Mouse (Mus musculus) heart, adult 18-20 months (tissue): ENCODE data around the gene Snd1. TPM values are rescaled to one million over a fixed set of nuclear protein-coding genes. Genes with fewer than 3 reads are reported as not detected.

Source experiments
- DNase-seq, 2 experiments: peaks; one replicate each; pipeline ENCODE4 v3.0.0; 2021 to 2022; ENCODE audit warnings: mixed read lengths in 1 of 2
- total RNA-seq, 2 experiments: library from RNA; stranded (reverse); gene quantifications; 2 replicates each; pipeline ENCODE4 v1.2.3; 2021

Snd1 gene
- total RNA-seq, 2 experiments from 2014 or later = 68.7 to 73.5 TPM

DNA sequence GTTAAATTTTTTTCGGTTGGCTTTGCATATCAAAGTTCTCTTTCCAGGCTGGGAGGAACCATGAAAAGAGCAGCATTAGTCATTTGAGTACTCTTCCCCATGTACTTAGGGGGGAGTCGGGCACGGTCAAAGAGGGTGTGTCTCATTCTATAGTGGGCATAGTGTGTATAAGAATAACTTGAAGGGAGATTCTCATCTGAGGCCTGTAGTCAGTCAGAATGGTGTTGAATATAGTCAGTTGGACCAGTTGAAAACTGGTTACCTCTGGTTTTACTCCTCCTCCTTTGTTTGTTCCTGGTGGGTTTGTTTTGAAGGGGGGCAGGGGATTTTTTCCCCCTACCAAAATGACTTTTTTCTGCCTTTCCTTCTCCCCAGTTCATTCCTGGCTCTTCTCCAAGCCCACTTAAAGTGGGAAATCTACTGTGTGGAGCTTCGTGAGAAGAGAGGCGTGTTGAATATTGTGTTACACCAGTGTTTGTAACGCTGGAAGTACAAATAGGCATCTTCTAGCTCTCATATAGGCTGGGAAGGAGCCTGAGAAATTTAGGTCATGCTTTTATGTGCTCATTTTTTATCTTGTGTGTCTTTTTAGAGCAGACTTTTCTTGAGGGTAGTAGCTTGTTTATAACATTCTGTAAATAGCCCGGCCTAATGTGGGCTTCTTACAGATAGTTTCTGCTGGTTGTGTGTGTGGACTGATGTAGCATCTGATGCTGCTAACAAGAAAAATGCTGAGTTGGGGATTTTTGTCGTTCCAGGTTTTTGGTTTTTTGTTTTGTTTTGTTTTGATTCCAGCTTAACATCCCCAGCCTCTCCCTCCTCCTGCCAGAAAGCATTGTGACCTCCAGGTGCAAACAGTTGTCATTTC, 231.4 kb downstream of the Snd1 start:
- no peak for DNase-seq

- peak; percentile 30 to 33 for DNase-seq
Observed at GRCm38 (mm10) chr6:28706976-28707592, 232.1 kb downstream of the Snd1 start.

DNA sequence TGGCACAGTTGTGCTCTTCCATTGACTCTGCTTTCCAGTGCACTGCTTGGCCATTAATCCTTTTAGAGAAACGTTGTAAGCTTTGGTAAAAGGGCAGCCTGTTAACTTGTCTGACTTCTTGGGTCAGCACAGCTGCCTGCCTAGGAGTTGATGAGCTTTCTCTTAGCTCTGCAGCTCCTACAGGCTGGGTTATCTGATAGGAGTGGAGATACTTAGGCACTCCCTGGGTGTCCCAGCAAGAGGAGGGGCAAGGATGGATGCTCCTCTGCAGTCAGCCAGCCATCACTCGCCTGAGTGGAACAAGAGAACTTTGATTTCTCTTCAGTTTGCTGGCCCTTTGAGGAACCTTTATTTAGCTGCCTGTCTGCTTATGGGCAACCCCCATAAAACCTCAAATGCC, 235.1 kb downstream of the Snd1 start:
- no peak for DNase-seq

GRCm38 (mm10) chr6:28717203-28717844, 242.4 kb downstream of the Snd1 start:
- no peak for DNase-seq

DNA sequence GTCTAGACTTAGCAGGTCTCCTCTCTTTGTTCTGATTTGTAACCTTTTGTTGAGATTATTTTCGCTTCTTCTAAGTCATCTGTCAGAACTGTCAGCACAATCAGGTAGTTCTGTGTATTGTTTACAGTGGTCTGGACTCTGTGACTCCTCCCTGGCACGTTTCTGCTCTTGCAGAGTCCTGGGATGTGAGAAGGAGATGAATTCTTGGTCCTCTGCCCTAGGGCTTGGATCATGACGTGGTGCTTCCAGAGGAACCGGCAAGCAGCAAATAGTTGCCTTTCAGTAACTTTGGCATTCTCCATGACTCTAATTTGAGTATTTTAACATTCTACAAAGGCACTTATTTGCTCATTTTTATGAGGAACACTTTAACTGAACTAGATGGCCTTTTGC, 242.9 kb downstream of the Snd1 start:
- peak; percentile 22 to 29 for DNase-seq

DNA sequence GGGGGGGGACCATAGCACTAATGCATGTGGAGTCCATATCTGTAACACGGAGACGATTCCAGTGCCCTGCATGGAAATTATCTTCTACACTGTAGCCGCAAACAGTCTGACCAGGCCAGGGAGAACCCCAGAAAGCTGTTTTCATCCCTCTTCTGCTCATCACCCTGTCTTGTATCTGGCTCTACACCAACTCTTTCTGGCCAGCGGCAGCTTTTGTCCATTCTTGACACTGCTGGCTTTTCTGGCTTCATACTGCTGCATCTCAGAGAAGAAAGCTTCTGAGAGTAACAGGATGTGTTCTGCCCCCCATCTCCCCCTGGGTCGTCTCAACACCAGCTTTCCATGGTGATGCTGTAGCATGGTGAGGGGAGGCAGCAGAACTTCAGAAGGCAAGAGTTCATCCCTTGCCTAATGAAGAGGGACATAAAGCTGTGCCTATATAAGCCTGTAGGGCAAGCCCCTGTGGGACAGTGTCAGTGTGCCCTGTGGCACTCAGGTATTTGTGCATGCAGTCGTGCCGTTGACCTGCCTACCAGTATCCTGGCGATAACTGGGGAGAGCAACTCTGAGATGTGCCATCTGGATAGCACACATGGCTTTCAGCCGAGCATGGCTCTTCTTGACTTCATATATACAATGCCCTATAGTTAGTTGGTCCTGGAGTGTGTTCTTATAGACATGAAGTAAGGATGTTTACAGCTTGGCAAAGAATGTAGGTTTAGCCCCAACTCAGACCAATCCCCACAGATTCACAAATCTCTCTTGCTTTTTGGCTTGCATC, 245.6 kb downstream of the Snd1 start:
- no peak for DNase-seq

DNA sequence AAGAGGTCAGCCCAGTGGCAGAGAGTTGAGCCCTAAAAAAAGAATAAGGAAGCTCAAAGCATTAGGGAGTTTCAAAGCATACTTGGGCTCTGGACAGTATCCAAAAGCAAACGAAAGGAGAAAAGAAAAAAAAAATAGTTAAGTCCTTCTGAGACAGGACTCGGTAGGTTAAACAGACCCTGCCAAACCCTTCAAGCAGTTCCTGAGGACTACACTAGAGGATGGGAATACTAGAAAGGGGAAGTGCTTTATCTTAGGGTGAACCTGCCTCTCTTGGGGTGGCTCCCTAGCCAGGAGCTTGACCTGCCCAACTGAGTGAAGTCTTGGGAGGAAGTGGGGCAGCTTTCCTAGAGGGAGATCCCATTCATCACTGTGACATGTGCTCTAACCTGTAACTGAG, 248.1 kb downstream of the Snd1 start:
- no peak for DNase-seq

- no peak for DNase-seq
Observed at GRCm38 (mm10) chr6:28724776-28725175, 249.8 kb downstream of the Snd1 start.

DNA sequence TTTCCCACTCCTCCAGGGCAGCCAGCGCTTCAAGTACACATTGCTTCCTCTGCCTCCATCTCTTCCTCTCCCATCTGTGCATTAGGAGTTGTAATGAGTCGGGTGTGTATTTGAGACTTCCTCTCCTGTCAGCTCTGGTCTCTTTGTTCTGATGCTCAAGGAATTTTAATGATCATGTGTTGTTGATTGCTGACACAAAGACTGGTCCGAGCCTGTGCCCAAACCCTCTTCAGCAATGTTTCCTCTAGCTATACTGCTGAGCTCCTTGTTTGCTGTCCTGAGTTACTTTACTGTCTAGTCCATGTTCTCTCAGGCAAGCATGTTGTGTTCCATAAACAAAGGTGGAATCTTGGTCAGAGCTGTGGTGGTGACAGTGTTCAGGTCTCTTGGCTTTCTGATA, 254.3 kb downstream of the Snd1 start:
- no peak for DNase-seq

DNA sequence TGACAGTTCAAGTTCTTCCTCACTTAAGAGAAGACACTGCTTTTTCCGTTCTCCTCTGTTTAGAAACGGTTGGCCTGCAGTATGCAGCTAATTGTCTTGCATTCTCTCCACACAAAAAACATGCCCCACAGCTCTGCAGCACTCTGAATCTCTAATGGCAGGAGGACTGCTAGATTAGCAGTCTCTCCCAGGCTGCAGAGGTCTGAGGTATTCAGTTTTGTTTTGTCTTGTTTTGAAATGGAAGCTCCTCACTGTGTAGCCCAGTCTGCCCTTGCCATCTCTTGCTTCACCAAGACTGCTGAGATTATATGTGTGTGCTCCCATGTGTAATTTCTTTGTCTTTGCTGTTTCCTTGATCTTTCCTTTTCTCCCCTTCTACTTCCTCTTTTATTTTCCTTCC, 254.7 kb downstream of the Snd1 start:
- DNase-seq = no peak

DNA sequence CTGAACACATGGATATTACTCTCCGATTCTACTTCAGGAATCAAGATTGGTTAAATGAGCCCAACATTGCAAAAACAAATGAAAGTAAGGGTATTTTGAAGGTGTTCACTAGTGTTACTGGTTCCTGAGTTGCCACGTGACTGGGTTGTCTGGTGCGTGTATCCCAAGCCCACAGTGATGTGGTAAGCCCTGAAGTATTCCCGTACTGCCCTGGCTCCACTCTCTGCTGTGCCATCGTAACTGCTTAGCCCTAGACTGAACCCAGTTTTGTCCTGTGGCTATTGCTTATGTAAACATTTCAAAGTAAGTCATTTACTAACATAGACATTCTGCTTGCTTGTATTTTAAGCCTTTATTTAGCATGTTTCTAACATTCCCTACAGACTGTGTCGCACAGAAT, 256.3 kb downstream of the Snd1 start:
- DNase-seq = no peak

- no peak for DNase-seq
Observed at GRCm38 (mm10) chr6:28733884-28734647, 259.1 kb downstream of the Snd1 start.

GRCm38 (mm10) chr6:28735116-28735515, 260.2 kb downstream of the Snd1 start:
- DNase-seq = no peak

DNA sequence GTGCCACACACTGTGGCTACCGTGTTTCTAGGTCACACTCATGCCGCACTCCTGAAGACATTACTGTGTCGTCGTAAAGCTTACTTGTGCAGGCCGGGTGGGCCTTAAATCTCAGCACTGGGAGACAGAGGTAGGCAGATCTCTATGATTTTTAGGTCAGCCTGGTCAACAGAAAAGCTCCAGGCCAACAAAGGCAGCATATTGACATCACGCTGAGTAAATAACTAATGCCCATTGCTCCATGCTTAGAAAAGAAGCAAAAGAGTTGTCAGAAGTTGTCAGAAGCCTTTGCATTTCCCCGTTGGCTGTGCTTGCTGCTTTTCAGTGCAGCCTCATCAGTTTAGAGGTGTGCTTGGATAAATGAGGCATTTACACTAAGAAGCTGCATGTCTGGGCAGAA, 261.7 kb downstream of the Snd1 start:
- no peak for DNase-seq

DNA sequence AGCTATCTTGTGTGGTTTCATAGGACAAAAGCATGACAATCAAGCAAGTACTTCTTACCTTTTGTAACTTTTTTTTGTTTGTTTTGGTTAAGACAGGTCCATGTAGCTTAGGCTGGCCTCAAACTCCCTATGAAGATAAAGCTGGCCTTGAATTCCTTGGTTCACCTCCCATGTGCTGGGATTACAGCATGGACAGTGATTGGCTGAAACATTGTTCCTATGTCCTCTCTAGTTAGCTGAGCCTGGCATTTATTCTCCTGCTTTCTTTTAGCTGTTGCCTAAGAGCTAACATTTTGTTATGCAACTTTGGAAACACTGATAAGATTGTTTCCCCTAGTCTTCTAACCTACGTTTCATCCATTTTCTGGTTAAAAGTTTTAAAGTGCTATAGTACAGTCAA, 262.7 kb downstream of the Snd1 start:
- DNase-seq = no peak

DNA sequence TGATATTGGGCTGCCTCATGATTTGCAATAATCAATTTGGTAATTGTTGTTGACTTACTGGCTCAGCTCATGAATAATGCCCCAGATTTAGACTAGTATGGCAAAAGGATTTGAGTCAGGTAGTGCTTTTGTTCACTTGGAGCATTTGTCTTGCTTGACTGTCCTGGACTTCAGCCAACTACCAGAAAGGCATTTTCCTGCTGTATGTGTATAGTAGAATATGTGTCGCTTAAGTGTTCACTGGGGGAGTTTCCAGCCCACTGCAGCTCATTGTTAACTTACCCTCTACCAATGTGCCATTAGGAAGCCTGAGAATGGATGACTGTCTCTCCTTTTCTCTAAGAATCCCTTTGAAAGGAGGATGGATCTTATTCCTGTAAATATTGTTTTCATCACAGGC, 268.6 kb downstream of the Snd1 start:
- no peak for DNase-seq

DNA sequence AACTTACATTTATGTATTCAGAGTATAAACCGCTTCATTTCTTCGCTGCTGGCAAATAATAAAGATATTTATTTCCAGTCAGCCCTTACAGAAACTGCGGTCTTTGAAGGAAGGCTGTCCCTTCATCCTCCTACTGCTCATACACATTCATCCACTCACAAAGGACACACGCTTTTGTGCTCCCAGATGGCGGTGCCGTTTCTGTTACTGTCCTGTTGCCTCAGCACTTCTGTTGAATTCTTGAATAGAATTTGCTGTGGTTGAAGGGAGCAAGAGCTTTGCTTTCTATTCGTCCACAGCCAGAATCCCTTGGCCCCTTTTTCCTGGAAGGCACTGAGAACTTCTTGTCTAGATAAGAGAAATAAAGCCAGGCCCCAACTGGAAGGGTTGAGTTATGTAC, 270.9 kb downstream of the Snd1 start:
- no peak for DNase-seq

- DNase-seq = no peak
Observed at GRCm38 (mm10) chr6:28747025-28747424, 272.1 kb downstream of the Snd1 start.

DNA sequence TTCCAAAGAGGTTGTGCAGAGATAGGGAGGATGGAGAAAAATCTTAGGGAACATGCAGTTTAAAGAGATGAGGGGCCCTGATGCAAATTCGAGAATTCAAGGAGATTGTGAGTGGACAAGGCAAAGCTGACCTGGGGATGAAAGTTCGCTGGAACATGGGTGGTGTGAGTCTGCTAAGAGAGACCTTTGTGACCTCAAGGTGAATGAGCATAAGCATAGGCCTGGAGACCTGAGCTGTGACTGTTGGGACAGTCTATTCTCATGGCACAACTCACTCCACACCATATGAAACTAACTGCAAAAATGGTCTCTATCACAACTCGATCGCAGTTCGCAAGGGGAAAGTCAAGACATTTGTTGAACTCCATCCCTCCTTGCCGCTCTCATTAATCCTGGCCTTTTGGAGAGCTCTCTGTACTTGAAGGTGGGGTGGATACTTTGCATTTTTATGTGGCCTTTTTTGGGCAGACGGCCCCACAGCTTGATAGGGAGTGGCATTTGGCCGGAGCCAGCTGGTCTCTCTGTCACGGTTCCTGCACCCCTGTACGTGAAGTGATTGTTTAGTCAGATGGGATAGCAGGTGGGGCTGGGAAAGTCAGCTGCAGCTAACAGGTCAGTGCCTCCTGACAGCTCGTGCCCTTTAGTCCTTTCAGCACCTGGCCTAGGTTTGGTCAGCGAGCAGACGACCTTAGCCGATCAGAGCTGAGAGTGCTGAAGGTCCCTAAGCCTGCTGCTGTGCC, 273.2 kb downstream of the Snd1 start:
- no peak for DNase-seq

- DNase-seq = no peak
Observed at GRCm38 (mm10) chr6:28749224-28749623, 274.3 kb downstream of the Snd1 start.

DNA sequence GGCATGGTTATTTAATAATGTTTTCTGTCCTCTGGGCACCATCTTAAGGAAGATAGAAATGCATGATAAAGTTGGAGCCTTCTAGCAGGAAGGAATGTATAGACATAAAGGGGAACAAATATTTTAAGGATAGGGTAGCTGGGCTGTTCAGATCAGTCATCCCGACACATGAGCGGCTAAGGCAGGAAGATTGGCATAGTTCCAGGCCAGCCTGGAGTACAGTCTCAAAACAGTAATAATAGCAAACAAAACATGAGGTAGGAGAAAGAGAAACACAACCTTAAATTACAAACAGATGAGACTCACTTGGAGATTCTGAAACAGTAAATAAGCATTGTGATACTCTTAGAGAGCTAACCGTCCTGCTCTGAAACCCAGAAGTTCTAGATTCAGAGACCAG, 276.2 kb downstream of the Snd1 start:
- DNase-seq = no peak
